Mouse (Mus musculus) heart, postnatal 0 days (tissue): ENCODE results near the gene Xrcc3.

Experiments used
- CTCF ChIP-seq: IDR thresholded peaks from 2 replicates; pipeline ENCODE4 v1.5.1; 2016; ENCODE audit warnings: antibody characterized with exemption, control low read depth, low read depth
- EP300 ChIP-seq: IDR thresholded peaks from 2 replicates; pipeline ENCODE4 v1.6.1; 2016; ENCODE audit warnings: antibody characterized with exemption, low read depth

DNA sequence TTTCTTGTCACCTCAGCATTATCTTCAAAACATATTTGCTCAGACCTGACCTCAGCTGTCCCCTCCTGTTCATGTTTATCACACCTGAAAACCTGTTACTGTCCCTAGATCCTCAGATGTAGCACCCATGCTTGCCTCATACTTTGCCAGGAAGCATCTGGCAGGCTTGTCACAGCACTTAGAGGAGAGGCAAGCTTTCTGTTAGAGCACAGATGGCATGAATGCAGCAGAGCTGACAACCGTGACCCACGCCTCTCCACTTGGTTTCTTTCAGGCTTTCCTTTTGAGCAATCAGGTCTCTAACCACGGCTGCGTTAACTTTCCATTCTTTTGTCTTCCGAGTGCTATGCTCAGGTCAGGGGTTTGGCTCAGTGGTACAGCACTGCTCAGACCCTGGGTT is 15.8 kb upstream of the Xrcc3 start:
- TF ChIP-seq CTCF (no peak), EP300 (no peak)
